Mouse (Mus musculus): ENCODE data around the gene Fcho2.

GRCm38 (mm10) chr13:98795511-98795910 is 19.7 kb downstream of the Fcho2 start:
- TF ChIP-seq MAFK (IDR thresholded peaks at IDR 0.05; ENCODE audit: insufficient read depth, low read depth, low read length) = no peak
- TF ChIP-seq HCFC1 (IDR thresholded peaks at IDR 0.05; ENCODE audit: borderline replicate concordance, insufficient read depth, low read length) = no peak

Data from ES-E14 (cell line).